Mouse (Mus musculus) stomach, embryonic 16.5 days (tissue): ENCODE results near the gene Fstl4. TPM values are rescaled to one million over a fixed set of nuclear protein-coding genes. Genes with fewer than 3 reads are reported as not detected.

Experiments
- ATAC-seq: fragments of 200-750 bp; cut with Nextera tagmentation; 2 replicates; pipeline ENCODE4 v1.8.0; 2017; ENCODE audit warnings: moderate number of reproducible peaks, moderate TSS enrichment; ENCODE audit not compliant: insufficient read depth, low FRiP score
- H3K27ac ChIP-seq: fragments of 300-500 bp; sonication (generic); 2 replicates; pipeline ENCODE4 v1.5.1; 2014; ENCODE audit warnings: low read length
- H3K27me3 ChIP-seq: fragments of 300-500 bp; sonication (generic); 2 replicates; pipeline ENCODE4 v1.6.1; 2014; ENCODE audit warnings: low read length, control low read depth, mixed read lengths; ENCODE audit not compliant: control insufficient read depth, insufficient read depth
- H3K36me3 ChIP-seq: fragments of 300-500 bp; sonication (generic); 2 replicates; pipeline ENCODE4 v1.6.1; 2014; ENCODE audit warnings: low read length; ENCODE audit not compliant: control insufficient read depth, insufficient read depth
- H3K4me1 ChIP-seq: fragments of 300-500 bp; sonication (generic); 2 replicates; pipeline ENCODE4 v1.6.1; 2014; ENCODE audit warnings: low read length, control low read depth, mixed read lengths; ENCODE audit not compliant: control insufficient read depth, insufficient read depth
- H3K4me2 ChIP-seq: fragments of 300-500 bp; sonication (generic); 2 replicates; pipeline ENCODE4 v1.6.1; 2014; ENCODE audit warnings: low read depth, low read length, mixed read lengths
- H3K4me3 ChIP-seq: fragments of 300-500 bp; sonication (generic); replicated peaks from 2 replicates; pipeline ENCODE4 v1.5.1; 2014; ENCODE audit warnings: mild to moderate bottlenecking, low read length
- H3K9ac ChIP-seq: fragments of 300-500 bp; sonication (generic); 2 replicates; pipeline ENCODE4 v1.6.1; 2014; ENCODE audit warnings: low read length
- H3K9me3 ChIP-seq: fragments of 300-500 bp; sonication (generic); replicated peaks from 2 replicates; pipeline ENCODE4 v1.6.1; 2016; ENCODE audit warnings: low read length, control low read depth; ENCODE audit not compliant: control insufficient read depth
- WGBS: fragments of 180-500 bp; shearing (Covaris S2); extraction: QIAGEN DNeasy Blood & Tissue Kit; methylation state at CpG from one replicate; pipeline ENCODE4 v1.1.7; 2014; 5-methylcytosine and 5-hydroxymethylcytosine counted together
- polyA plus RNA-seq: library from polyadenylated mRNA; unstranded; fragments of >200 nt; fragmentation: Nextera tagmentation; extraction: Ambion mirVana; gene quantifications from 2 replicates; pipeline ENCODE4 v1.2.1, GENCODE M21; 2015

Fstl4 gene
- polyA plus RNA-seq, 1 experiment from 2014 or later = 2.1 TPM

DNA sequence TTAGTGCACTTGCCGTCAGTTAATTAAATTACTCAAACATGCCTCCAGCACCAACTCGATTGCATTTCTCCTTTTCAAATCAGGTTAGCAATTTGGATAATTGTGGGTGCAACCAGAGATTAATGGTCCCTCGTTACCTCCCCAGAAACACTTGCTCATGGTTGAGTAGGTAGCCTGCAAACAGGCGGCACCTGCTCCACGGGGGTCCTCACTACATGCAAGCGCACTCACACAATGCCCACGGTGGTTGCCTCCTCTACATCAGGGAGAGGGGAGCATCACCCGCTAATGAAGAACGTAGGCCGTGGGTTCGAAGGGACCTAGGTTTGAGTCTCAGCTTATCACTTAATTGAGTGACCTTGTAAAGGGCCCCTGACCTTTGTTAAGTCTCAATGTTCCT, 371.9 kb downstream of the Fstl4 start:
- no peak overlapping the region for H3K9ac ChIP-seq
- ATAC-seq = no peak
- WGBS = 87% methylated on average over 11 of the region's 11 CpGs

DNA sequence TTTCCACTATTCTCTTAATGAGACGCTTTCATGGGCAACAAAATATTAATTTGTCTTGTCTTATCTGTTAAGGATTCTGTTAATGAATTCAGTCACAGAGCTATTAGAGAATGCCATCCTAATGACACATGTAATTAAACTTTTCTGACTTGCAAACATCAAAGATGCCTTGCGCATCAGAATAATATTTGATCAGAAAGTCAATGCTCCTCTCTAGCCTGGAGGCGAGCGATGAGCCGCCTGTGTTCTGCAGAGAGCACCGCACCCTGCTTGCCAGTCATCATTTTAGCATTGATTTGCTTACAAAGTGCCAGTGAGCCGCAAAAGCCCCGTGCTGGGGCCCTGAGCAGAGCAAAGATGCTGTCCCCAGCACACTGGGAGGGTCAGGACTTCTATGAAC, 372.9 kb downstream of the Fstl4 start:
- Histone ChIP-seq H3K4me3 (no peak overlapping the region), H3K27ac (no peak overlapping the region), H3K27me3 (no peaks in the 10 kb centered on the region), H3K36me3 (no peaks in the 10 kb centered on the region), H3K9ac (no peak overlapping the region), H3K9me3 (no peaks in the 10 kb centered on the region), H3K4me2 (no peak overlapping the region), H3K4me1 (no peaks in the 10 kb centered on the region)
- 63% methylated on average over 8 of the region's 8 CpGs for WGBS
- no peak for ATAC-seq

More for the DNA sequence above, 371.9 kb downstream of the Fstl4 start:
- Histone ChIP-seq H3K27me3 (no peaks in the 10 kb centered on the region), H3K9me3 (no peaks in the 10 kb centered on the region), H3K4me1 (no peaks in the 10 kb centered on the region), H3K4me3 (no peak overlapping the region), H3K4me2 (no peak overlapping the region), H3K36me3 (no peaks in the 10 kb centered on the region), H3K27ac (no peak overlapping the region)

DNA sequence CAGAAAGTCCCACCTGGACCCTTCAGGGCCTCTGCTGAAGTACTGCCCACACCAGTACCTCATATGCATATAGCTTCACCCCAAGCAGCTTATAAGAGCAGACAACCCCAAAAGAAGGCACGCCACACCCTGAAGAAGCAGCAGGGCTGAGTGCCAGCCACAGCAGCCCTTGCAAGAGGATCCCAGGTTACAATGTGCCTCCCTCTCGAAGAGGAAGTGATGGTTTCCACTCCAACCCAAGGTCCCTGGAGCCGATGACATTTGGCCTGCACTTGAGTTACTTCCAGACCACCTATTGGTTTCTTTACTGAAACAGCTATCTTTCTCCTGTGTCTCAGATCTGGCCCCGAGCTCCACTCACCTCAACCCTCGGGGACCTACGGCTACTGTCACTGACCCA, 373.8 kb downstream of the Fstl4 start:
- Histone ChIP-seq H3K4me1 (no peaks in the 10 kb centered on the region), H3K4me3 (no peak overlapping the region), H3K27me3 (no peaks in the 10 kb centered on the region), H3K9me3 (no peaks in the 10 kb centered on the region), H3K36me3 (no peaks in the 10 kb centered on the region), H3K27ac (no peak overlapping the region), H3K4me2 (no peak overlapping the region), H3K9ac (no peak overlapping the region)
- 77% methylated on average over 6 of the region's 6 CpGs for WGBS
- no peak for ATAC-seq

- Histone ChIP-seq H3K36me3 (no peaks in the 10 kb centered on the region), H3K4me1 (no peaks in the 10 kb centered on the region), H3K4me3 (no peak overlapping the region), H3K27ac (no peak overlapping the region), H3K27me3 (no peaks in the 10 kb centered on the region), H3K4me2 (no peak overlapping the region), H3K9ac (no peak overlapping the region), H3K9me3 (no peaks in the 10 kb centered on the region)
- ATAC-seq = no peak
- 84% methylated on average over 3 of the region's 3 CpGs for WGBS
Observed at GRCm38 (mm10) chr11:53139666-53140065, 375.2 kb downstream of the Fstl4 start.

GRCm38 (mm10) chr11:53140196-53140595, 375.8 kb downstream of the Fstl4 start:
- no peaks in the 10 kb centered on the region for H3K36me3 ChIP-seq
- no peak overlapping the region for H3K9ac ChIP-seq
- no peak for ATAC-seq
- no peaks in the 10 kb centered on the region for H3K9me3 ChIP-seq
- no peak overlapping the region for H3K27ac ChIP-seq
- WGBS = 74% methylated on average over 8 of the region's 8 CpGs
- H3K4me3 ChIP-seq = no peak overlapping the region
- no peaks in the 10 kb centered on the region for H3K4me1 ChIP-seq
- no peak overlapping the region for H3K4me2 ChIP-seq
- no peaks in the 10 kb centered on the region for H3K27me3 ChIP-seq

DNA sequence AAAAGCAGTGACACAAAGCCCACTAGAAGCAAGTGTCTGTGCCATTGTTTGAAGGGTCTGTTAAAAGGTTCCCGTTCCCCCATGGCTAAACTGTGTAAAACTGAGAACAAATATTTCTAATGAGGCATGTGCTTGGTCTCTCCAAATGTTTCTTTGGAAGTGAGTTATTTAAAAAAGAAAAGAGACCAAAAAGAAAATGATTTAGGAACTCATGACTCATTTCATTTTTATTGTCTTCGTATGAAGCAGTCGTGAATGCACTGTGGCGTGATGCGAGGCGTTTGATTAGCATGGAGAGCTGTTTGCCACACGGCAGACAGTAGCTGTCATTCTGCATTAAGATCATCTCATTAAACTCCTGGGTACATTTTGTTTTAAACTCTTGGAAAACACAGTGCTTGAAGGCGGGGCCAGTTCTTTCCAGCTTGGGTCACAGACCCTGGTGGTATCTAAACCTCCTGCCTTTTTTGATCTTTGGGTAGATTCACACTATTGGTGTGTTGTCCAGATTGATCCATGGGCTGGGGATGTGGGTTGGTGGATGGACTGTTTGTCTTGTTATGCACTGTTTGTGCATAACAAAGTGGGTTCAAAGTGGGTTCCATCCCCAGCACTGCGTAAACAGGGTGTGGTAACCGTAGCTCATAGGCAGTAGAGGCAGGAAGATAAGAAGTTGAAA, 376.4 kb downstream of the Fstl4 start:
- no peak for ATAC-seq
- H3K36me3 ChIP-seq = no peaks in the 10 kb centered on the region
- H3K4me1 ChIP-seq = no peaks in the 10 kb centered on the region
- H3K4me2 ChIP-seq = no peak overlapping the region
- 70% methylated on average over 10 of the region's 10 CpGs for WGBS
- no peaks in the 10 kb centered on the region for H3K9me3 ChIP-seq
- H3K9ac ChIP-seq = no peak overlapping the region
- H3K4me3 ChIP-seq = no peak overlapping the region
- H3K27me3 ChIP-seq = no peaks in the 10 kb centered on the region
- H3K27ac ChIP-seq = no peak overlapping the region

GRCm38 (mm10) chr11:53143522-53143921, 379.1 kb downstream of the Fstl4 start:
- Histone ChIP-seq H3K36me3 (no peaks in the 10 kb centered on the region), H3K9me3 (no peaks in the 10 kb centered on the region), H3K27ac (no peak overlapping the region), H3K4me1 (no peaks in the 10 kb centered on the region), H3K9ac (no peak overlapping the region), H3K4me3 (no peak overlapping the region), H3K27me3 (no peaks in the 10 kb centered on the region), H3K4me2 (no peak overlapping the region)
- WGBS = 67% methylated on average over 5 of the region's 5 CpGs
- no peak for ATAC-seq

- Histone ChIP-seq H3K4me1 (no peaks in the 10 kb centered on the region), H3K27me3 (no peaks in the 10 kb centered on the region), H3K36me3 (no peaks in the 10 kb centered on the region), H3K4me3 (no peak overlapping the region), H3K4me2 (no peak overlapping the region), H3K9ac (no peak overlapping the region), H3K9me3 (no peaks in the 10 kb centered on the region), H3K27ac (no peak overlapping the region)
- no peak for ATAC-seq
- 63% methylated on average over 5 of the region's 5 CpGs for WGBS
Observed at GRCm38 (mm10) chr11:53144506-53144905, 380.1 kb downstream of the Fstl4 start.

GRCm38 (mm10) chr11:53146290-53146689, 381.9 kb downstream of the Fstl4 start:
- Histone ChIP-seq H3K27ac (no peak overlapping the region), H3K9ac (no peak overlapping the region), H3K4me3 (no peak overlapping the region), H3K4me2 (no peak overlapping the region), H3K27me3 (no peaks in the 10 kb centered on the region), H3K9me3 (no peaks in the 10 kb centered on the region), H3K36me3 (no peaks in the 10 kb centered on the region), H3K4me1 (no peaks in the 10 kb centered on the region)
- 35% methylated on average over 4 of the region's 4 CpGs for WGBS
- ATAC-seq = no peak
